Comparison of ENCODE assay signal across 13 mouse cellular contexts in the genomic region with DNA sequence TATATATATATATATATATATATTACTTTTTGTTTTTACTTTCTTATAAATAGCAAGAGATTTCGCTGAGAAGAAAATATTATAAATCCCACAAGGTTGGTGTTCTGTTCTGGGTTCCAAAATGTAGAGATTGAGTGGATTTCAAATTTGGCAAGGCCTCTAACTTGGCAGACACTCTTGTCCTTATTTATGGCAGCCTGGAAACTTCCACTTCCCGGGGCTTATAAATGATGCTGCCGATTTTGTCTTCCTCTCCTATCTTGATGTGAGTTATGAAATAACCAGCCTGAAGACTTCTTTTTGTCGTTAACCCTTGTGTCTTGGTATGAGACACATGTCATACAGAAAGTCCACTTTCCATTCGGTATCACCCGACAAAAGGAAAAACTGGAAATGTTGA.
"Had no signal": no experiment of that assay in that cellular context is flagged by ENCODE, and none has a peak within 500 bp of the region (broad histone marks: within the 10 kb centered on the region; RNA-seq: fewer than 3 reads in every experiment).

No protein-coding gene starts in this region.

- ATAC-seq: lung, postnatal 0 days had no signal

- H3K27me3 ChIP-seq: neural tube, embryonic 15.5 days had no signal

- H3K9me3 ChIP-seq: limb, embryonic 12.5 days; midbrain, embryonic 10.5 days; neural tube, embryonic 15.5 days had no signal

- DNase-seq: kidney, postnatal 10 days; lung, adult 18-20 months; lung, postnatal 4 days; midbrain, embryonic 14.5 days; right cerebral cortex, adult 18-20 months; right cerebral cortex, postnatal 25 days; thymus, postnatal 4 days had no signal

- H3K4me2 ChIP-seq: limb, embryonic 12.5 days; neural tube, embryonic 15.5 days had no signal

- H3K27ac ChIP-seq: limb, embryonic 12.5 days; liver, embryonic 14.5 days; midbrain, embryonic 10.5 days; neural tube, embryonic 15.5 days had no signal

- H3K4me3 ChIP-seq: limb, embryonic 12.5 days; midbrain, embryonic 10.5 days; myocyte; neural tube, embryonic 15.5 days had no signal

- H3K36me3 ChIP-seq: limb, embryonic 12.5 days; midbrain, embryonic 10.5 days; neural tube, embryonic 15.5 days had no signal

- H3K9ac ChIP-seq: limb, embryonic 12.5 days; liver, embryonic 14.5 days; neural tube, embryonic 15.5 days had no signal
